Mouse (Mus musculus) left cerebral cortex, postnatal 36 days (tissue): ENCODE data around the gene Rps6ka2. TPM values are rescaled to one million over a fixed set of nuclear protein-coding genes. Genes with fewer than 3 reads are reported as not detected.
"Not testable (repeated sequence)": the region's sequence is repeated elsewhere in the genome, so short reads cannot be mapped to it uniquely, and the experiment has no call there.

Experiments used
- DNase-seq, 2 experiments: peaks; one replicate each; pipeline ENCODE4 v3.0.0; 2021 to 2022; ENCODE audit warnings: low spot score in 2 of 2, mixed read lengths in 1 of 2
- intact Hi-C: fragments of 180-260 bp; cut with DNase I; formaldehyde crosslinking; loops from one replicate; pipeline ENCODE4 v1.15.1; 2025
- total RNA-seq, 2 experiments: library from RNA; stranded (reverse); gene quantifications; 2 replicates each; pipeline ENCODE4 v1.2.3; 2021

The Rps6ka2 gene
- total RNA-seq, 2 experiments from 2014 or later, result 41.9 to 67.1 TPM

- intact Hi-C loops, result no loop called here
- no peak for DNase-seq
Measured at GRCm38 (mm10) chr17:7168961-7169626, 821 bp upstream of the Rps6ka2 start.

GRCm38 (mm10) chr17:7170304-7171295, 685 bp downstream of the Rps6ka2 start:
- DNase-seq, result no peak
- intact Hi-C loops, result loop anchor here (5.0 kb wide), 1 partner anchor 42 kb away; no protein-coding TSS in a partner anchor

- intact Hi-C loops, result loop anchor here (5.0 kb wide), 1 partner anchor 39 kb away; no protein-coding TSS in a partner anchor
- DNase-seq, result no peak
Measured at GRCm38 (mm10) chr17:7173331-7174028, 3.6 kb downstream of the Rps6ka2 start.

GRCm38 (mm10) chr17:7175293-7175692, 5.4 kb downstream of the Rps6ka2 start:
- DNase-seq, result no peak
- intact Hi-C loops, result no loop called here

- DNase-seq, result no peak
- intact Hi-C loops, result no loop called here
Measured at GRCm38 (mm10) chr17:7176394-7176793, 6.5 kb downstream of the Rps6ka2 start.

- no peak for DNase-seq
- intact Hi-C loops, result no loop called here
Measured at GRCm38 (mm10) chr17:7178196-7178595, 8.3 kb downstream of the Rps6ka2 start.

GRCm38 (mm10) chr17:7182187-7182586, 12.3 kb downstream of the Rps6ka2 start:
- intact Hi-C loops, result no loop called here
- no peak for DNase-seq

GRCm38 (mm10) chr17:7187037-7187436, 17.1 kb downstream of the Rps6ka2 start:
- DNase-seq, intact Hi-C loops: not testable (repeated sequence)

GRCm38 (mm10) chr17:7189425-7189824, 19.5 kb downstream of the Rps6ka2 start:
- DNase-seq, result peak in 1 of 2 experiments; percentile 28
- intact Hi-C loops, result no loop called here

- intact Hi-C loops, result no loop called here
Measured at GRCm38 (mm10) chr17:7189975-7190374, 20.1 kb downstream of the Rps6ka2 start.

GRCm38 (mm10) chr17:7194140-7194840, 24.4 kb downstream of the Rps6ka2 start:
- intact Hi-C loops, result no loop called here

More at GRCm38 (mm10) chr17:7189975-7190374, 20.1 kb downstream of the Rps6ka2 start:
- DNase-seq, result peak; percentile 40 to 54

GRCm38 (mm10) chr17:7197121-7197925, 27.4 kb downstream of the Rps6ka2 start:
- intact Hi-C loops, result no loop called here
- peak in 1 of 2 experiments; percentile 40 for DNase-seq

More at GRCm38 (mm10) chr17:7194140-7194840, 24.4 kb downstream of the Rps6ka2 start:
- peak in 1 of 2 experiments; percentile 39 for DNase-seq

GRCm38 (mm10) chr17:7204771-7205406, 35.0 kb downstream of the Rps6ka2 start:
- DNase-seq, result no peak
- intact Hi-C loops, result no loop called here

GRCm38 (mm10) chr17:7206434-7207145, 36.7 kb downstream of the Rps6ka2 start:
- no peak for DNase-seq
- intact Hi-C loops, result no loop called here

GRCm38 (mm10) chr17:7210648-7211047, 40.7 kb downstream of the Rps6ka2 start:
- no peak for DNase-seq
- intact Hi-C loops, result loop anchor here (5.0 kb wide), 1 partner anchor 38 kb away; the partner anchor contains the start of gene Rps6ka2

- intact Hi-C loops, result loop anchor here (5.0 kb wide), 1 partner anchor 40 kb away; the partner anchor contains the start of gene Rps6ka2
Measured at GRCm38 (mm10) chr17:7211893-7212292, 42.0 kb downstream of the Rps6ka2 start.

GRCm38 (mm10) chr17:7213214-7213613, 43.3 kb downstream of the Rps6ka2 start:
- intact Hi-C loops, result loop anchor here (5.0 kb wide), 1 partner anchor 41 kb away; the partner anchor contains the start of gene Rps6ka2
- DNase-seq, result no peak

More at GRCm38 (mm10) chr17:7211893-7212292, 42.0 kb downstream of the Rps6ka2 start:
- no peak for DNase-seq
